Mouse (Mus musculus) kidney, embryonic 14.5 days (tissue): ENCODE data around the gene Fam205a3. TPM values are rescaled to one million over a fixed set of nuclear protein-coding genes. Genes with fewer than 3 reads are reported as not detected.
"Not testable (repeated sequence)": the region's sequence is repeated elsewhere in the genome, so short reads cannot be mapped to it uniquely, and the experiment has no call there.

Experiments
- ATAC-seq: fragments of 200-750 bp; cut with Nextera tagmentation; 2 replicates; pipeline ENCODE4 v1.8.0; 2017; ENCODE audit warnings: moderate number of reproducible peaks, mild to moderate bottlenecking, moderate TSS enrichment, moderate library complexity; ENCODE audit not compliant: low FRiP score, low TSS enrichment
- H3K27ac ChIP-seq: fragments of 300-500 bp; sonication (generic); 2 replicates; pipeline ENCODE4 v1.5.1; 2014; ENCODE audit warnings: low read depth, mild to moderate bottlenecking, low read length, moderate library complexity, mixed read lengths
- H3K27me3 ChIP-seq: fragments of 300-500 bp; sonication (generic); 2 replicates; pipeline ENCODE4 v1.6.1; 2014; ENCODE audit warnings: mild to moderate bottlenecking, low read length; ENCODE audit not compliant: control insufficient read depth, insufficient read depth
- H3K36me3 ChIP-seq: fragments of 300-500 bp; sonication (generic); 2 replicates; pipeline ENCODE4 v1.6.1; 2014; ENCODE audit warnings: low read length, mixed read lengths; ENCODE audit not compliant: control insufficient read depth, insufficient read depth
- H3K4me1 ChIP-seq: fragments of 300-500 bp; sonication (generic); 2 replicates; pipeline ENCODE4 v1.6.1; 2014; ENCODE audit warnings: low read length, mixed read lengths; ENCODE audit not compliant: control insufficient read depth, insufficient read depth
- H3K4me2 ChIP-seq: fragments of 300-500 bp; sonication (generic); replicated peaks from 2 replicates; pipeline ENCODE4 v1.6.1; 2014; ENCODE audit warnings: low read depth, mild to moderate bottlenecking, low read length
- H3K4me3 ChIP-seq: fragments of 300-500 bp; sonication (generic); 2 replicates; pipeline ENCODE4 v1.5.1; 2014; ENCODE audit warnings: mild to moderate bottlenecking, low read length
- H3K9ac ChIP-seq: fragments of 300-500 bp; sonication (generic); 2 replicates; pipeline ENCODE4 v1.6.1; 2014; ENCODE audit warnings: low read depth, mild to moderate bottlenecking, low read length, moderate library complexity
- H3K9me3 ChIP-seq: fragments of 300-500 bp; sonication (generic); 2 replicates; pipeline ENCODE4 v1.6.1; 2016; ENCODE audit warnings: low read length; ENCODE audit not compliant: control insufficient read depth
- WGBS: fragments of 180-500 bp; shearing (Covaris S2); extraction: QIAGEN DNeasy Blood & Tissue Kit; methylation state at CpG from one replicate; pipeline ENCODE4 v1.1.7; 2014; 5-methylcytosine and 5-hydroxymethylcytosine counted together
- polyA plus RNA-seq: library from polyadenylated mRNA; unstranded; fragments of >200 nt; fragmentation: Nextera tagmentation; extraction: Ambion mirVana; gene quantifications from 2 replicates; pipeline ENCODE4 v1.2.1, GENCODE M21; 2014

Fam205a3 gene
- polyA plus RNA-seq = 0.19 TPM in 1 of 2 replicates, not detected in the other

DNA sequence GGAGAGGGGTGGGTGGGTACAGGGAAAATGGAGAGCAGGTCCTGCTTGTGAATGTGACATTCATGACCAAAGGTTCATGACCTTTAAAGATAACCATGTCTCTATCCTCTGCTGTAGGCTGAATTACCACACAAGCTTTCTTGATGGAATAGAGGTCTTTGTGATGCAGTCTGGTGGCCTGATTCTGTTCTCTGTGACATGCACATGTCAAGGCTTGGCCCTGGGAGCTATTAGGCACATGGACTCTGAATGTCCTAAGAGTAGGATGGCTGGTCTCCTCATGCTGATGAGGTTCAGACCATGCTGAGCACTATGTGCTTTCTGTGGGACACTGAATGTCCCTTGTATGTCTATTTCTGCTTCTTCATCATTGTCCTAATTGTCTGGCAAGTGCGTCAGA lies at the start of gene Fam205a3:
TSS of gene Fam205a3 (plus strand) at position 301 of the 400 bp plus-strand sequence.
- H3K36me3 ChIP-seq, H3K27me3 ChIP-seq, H3K27ac ChIP-seq, H3K4me1 ChIP-seq, H3K9me3 ChIP-seq, H3K9ac ChIP-seq, ATAC-seq, H3K4me3 ChIP-seq, H3K4me2 ChIP-seq: not testable (repeated sequence)
- WGBS = no CpG with 5 or more reads among the region's 1 CpGs

DNA sequence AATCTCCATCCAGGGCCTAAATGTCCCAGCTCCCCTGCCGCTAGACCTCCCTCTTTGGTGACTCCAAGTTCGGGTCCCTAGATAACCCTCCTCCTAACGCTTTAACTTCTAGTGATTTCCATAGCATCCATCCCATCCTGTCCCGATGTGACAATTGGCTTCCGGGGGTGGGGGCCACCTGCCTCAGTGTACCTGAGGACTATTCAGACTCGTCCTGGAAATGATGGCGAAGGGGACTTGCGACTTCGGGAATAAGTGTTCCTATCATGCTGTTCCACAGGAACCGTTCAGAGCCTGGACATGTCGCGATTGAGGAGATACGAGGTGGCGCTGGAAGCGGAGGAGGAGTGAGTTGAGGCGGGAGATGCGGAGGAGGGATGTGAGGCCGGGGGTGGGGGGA lies 24.2 kb upstream of the Fam205a3 start, which contains the start of gene Gm21953:
TSS of gene Gm21953 (plus strand) at position 301 of the 400 bp plus-strand sequence.
- no CpG with 5 or more reads among the region's 18 CpGs for WGBS
- not testable (repeated sequence) for H3K4me3 ChIP-seq, H3K27me3 ChIP-seq, H3K4me1 ChIP-seq, H3K36me3 ChIP-seq, ATAC-seq, H3K27ac ChIP-seq, H3K9ac ChIP-seq, H3K9me3 ChIP-seq, H3K4me2 ChIP-seq

Other genes starting within 250 kb of the Fam205a3 start
- gene Gm3893, start 227.1 kb upstream of the Fam205a3 start, polyA plus RNA-seq = not detected in 2 replicates
- gene Gm13304, start 203.5 kb upstream of the Fam205a3 start, polyA plus RNA-seq = 4.4 and 14.3 TPM in 2 replicates
- gene Gm13306, start 164.9 kb upstream of the Fam205a3 start, polyA plus RNA-seq = not detected in 2 replicates
- gene Gm13305, start 149.7 kb upstream of the Fam205a3 start, polyA plus RNA-seq = 0.11 TPM in 1 of 2 replicates, not detected in the other
- not detected in 2 replicates for gene Gm10600, start 77.7 kb upstream of the Fam205a3 start, polyA plus RNA-seq
- gene Ccl21b, start 62.6 kb upstream of the Fam205a3 start, polyA plus RNA-seq = 2.3 TPM in 1 of 2 replicates, not detected in the other
- not detected in 2 replicates for gene Gm21953, start 24.1 kb upstream of the Fam205a3 start, polyA plus RNA-seq
- not detected in 2 replicates for gene Gm21586, start 121.0 kb downstream of the Fam205a3 start, polyA plus RNA-seq
- gene Gm2163, start 148.4 kb downstream of the Fam205a3 start, polyA plus RNA-seq = not detected in 2 replicates
- 0.19 TPM in 1 of 2 replicates, not detected in the other for gene Fam205a2, start 209.8 kb downstream of the Fam205a3 start, polyA plus RNA-seq